Mouse (Mus musculus): Measurements from ENCODE around the gene Scgb3a1. TPM values are rescaled to one million over a fixed set of nuclear protein-coding genes. Genes with fewer than 3 reads are reported as not detected.
A peak's percentile ranks its signal among the peaks of the same experiment; 100 is the strongest.

Gene Scgb3a1
- polyA plus RNA-seq, 1 experiment from 2014 or later: not detected

GRCm38 (mm10) chr11:49634101-49634500 lies 29.3 kb upstream of the Scgb3a1 start:
- DNase-seq (ENCODE audit: low spot score): no peak

DNA sequence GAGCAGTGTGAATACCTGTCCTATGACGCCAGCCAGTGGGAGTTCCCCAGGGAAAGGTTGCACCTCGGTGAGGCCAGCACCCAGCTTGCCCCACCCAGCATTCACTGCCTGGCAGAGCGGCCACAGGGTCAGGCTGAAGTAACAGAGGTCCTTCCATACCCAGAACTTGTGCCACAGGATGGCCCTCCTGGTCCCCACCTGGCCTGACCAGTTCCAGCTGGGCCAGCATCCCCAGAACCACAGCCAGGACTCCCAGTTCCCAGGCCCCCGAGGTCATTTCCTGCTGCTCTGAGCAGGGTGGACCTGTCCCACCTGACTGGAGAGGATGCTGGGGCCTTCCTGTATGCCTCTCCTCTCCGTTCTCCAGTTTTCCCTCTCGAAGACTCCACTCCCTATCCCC lies 27.7 kb upstream of the Scgb3a1 start:
- H3K27ac ChIP-seq (ENCODE audit: low read depth, low read length): no peak overlapping the region
- no peak for ATAC-seq (replicated peaks; ENCODE audit: low FRiP score)
- WGBS: 62% methylated on average over 6 of the region's 6 CpGs
- H3K4me3 ChIP-seq (ENCODE audit: low read depth, low read length): no peak overlapping the region
- no peak overlapping the region for H3K9ac ChIP-seq (ENCODE audit: low read depth, low read length)
- no peaks in the 10 kb centered on the region for H3K36me3 ChIP-seq (ENCODE audit: control insufficient read depth, insufficient read depth, low read length)
- DNase-seq (ENCODE audit: low spot score): no peak
- peaks cover 38% of the 10 kb centered on the region for H3K27me3 ChIP-seq (replicated peaks; ENCODE audit: control insufficient read depth, insufficient read depth, low read length)
- H3K4me1 ChIP-seq (replicated peaks; ENCODE audit: control insufficient read depth, insufficient read depth, low read length): peaks cover 5% of the 10 kb centered on the region; the same call in 1 of the 2 replicates
- no peak overlapping the region for H3K4me2 ChIP-seq
- H3K9me3 ChIP-seq (ENCODE audit: control insufficient read depth, low read length): no peaks in the 10 kb centered on the region

More at GRCm38 (mm10) chr11:49634101-49634500, 29.3 kb upstream of the Scgb3a1 start:
- H3K4me3 ChIP-seq (ENCODE audit: low read depth, low read length): no peak overlapping the region
- H3K9ac ChIP-seq (ENCODE audit: low read depth, low read length): no peak overlapping the region
- H3K36me3 ChIP-seq (ENCODE audit: control insufficient read depth, insufficient read depth, low read length): no peaks in the 10 kb centered on the region
- no peak for ATAC-seq (replicated peaks; ENCODE audit: low FRiP score)
- no peaks in the 10 kb centered on the region for H3K9me3 ChIP-seq (ENCODE audit: control insufficient read depth, low read length)
- H3K27ac ChIP-seq (ENCODE audit: low read depth, low read length): no peak overlapping the region
- 49% methylated on average over 22 of the region's 22 CpGs for WGBS
- peaks cover 5% of the 10 kb centered on the region; the same call in 1 of the 2 replicates for H3K4me1 ChIP-seq (replicated peaks; ENCODE audit: control insufficient read depth, insufficient read depth, low read length)
- H3K4me2 ChIP-seq: peak overlapping the region; percentile 33
- peaks cover 38% of the 10 kb centered on the region for H3K27me3 ChIP-seq (replicated peaks; ENCODE audit: control insufficient read depth, insufficient read depth, low read length)

- Histone ChIP-seq H3K36me3 (ENCODE audit: control insufficient read depth, insufficient read depth, low read length) (no peaks in the 10 kb centered on the region), H3K9me3 (ENCODE audit: control insufficient read depth, low read length) (no peaks in the 10 kb centered on the region), H3K4me1 (replicated peaks; ENCODE audit: control insufficient read depth, insufficient read depth, low read length) (peaks cover 5% of the 10 kb centered on the region; the same call in 1 of the 2 replicates), H3K4me3 (ENCODE audit: low read depth, low read length) (no peak overlapping the region), H3K27ac (ENCODE audit: low read depth, low read length) (no peak overlapping the region), H3K4me2 (0 out of 2 replicates have a peak overlapping the region, but pooled peaks have one; percentile 4), H3K27me3 (replicated peaks; ENCODE audit: control insufficient read depth, insufficient read depth, low read length) (peaks cover 38% of the 10 kb centered on the region), H3K9ac (ENCODE audit: low read depth, low read length) (no peak overlapping the region)
- 20% methylated on average over 11 of the region's 11 CpGs for WGBS
- ATAC-seq (replicated peaks; ENCODE audit: low FRiP score): peak; percentile 19; the same call in 1 of the 2 replicates
- no peak for DNase-seq (ENCODE audit: low spot score)
Observed at GRCm38 (mm10) chr11:49636449-49636848, 27.0 kb upstream of the Scgb3a1 start.

- peaks cover 6% of the 10 kb centered on the region for H3K4me1 ChIP-seq (replicated peaks; ENCODE audit: control insufficient read depth, insufficient read depth, low read length)
- H3K4me2 ChIP-seq: no peak overlapping the region
- H3K27ac ChIP-seq (ENCODE audit: low read depth, low read length): no peak overlapping the region
- H3K36me3 ChIP-seq (ENCODE audit: control insufficient read depth, insufficient read depth, low read length): no peaks in the 10 kb centered on the region
- ATAC-seq (replicated peaks; ENCODE audit: low FRiP score) (0 out of 2 replicates have a peak, but pooled peaks have one; percentile 12), DNase-seq (ENCODE audit: low spot score) (no peak)
- H3K4me3 ChIP-seq (ENCODE audit: low read depth, low read length): no peak overlapping the region
- no peak overlapping the region for H3K9ac ChIP-seq (ENCODE audit: low read depth, low read length)
- H3K27me3 ChIP-seq (replicated peaks; ENCODE audit: control insufficient read depth, insufficient read depth, low read length): no peaks in the 10 kb centered on the region
- no peaks in the 10 kb centered on the region for H3K9me3 ChIP-seq (ENCODE audit: control insufficient read depth, low read length)
- WGBS: 50% methylated on average over 7 of the region's 8 CpGs
Observed at GRCm38 (mm10) chr11:49645677-49646076, 17.7 kb upstream of the Scgb3a1 start.

DNA sequence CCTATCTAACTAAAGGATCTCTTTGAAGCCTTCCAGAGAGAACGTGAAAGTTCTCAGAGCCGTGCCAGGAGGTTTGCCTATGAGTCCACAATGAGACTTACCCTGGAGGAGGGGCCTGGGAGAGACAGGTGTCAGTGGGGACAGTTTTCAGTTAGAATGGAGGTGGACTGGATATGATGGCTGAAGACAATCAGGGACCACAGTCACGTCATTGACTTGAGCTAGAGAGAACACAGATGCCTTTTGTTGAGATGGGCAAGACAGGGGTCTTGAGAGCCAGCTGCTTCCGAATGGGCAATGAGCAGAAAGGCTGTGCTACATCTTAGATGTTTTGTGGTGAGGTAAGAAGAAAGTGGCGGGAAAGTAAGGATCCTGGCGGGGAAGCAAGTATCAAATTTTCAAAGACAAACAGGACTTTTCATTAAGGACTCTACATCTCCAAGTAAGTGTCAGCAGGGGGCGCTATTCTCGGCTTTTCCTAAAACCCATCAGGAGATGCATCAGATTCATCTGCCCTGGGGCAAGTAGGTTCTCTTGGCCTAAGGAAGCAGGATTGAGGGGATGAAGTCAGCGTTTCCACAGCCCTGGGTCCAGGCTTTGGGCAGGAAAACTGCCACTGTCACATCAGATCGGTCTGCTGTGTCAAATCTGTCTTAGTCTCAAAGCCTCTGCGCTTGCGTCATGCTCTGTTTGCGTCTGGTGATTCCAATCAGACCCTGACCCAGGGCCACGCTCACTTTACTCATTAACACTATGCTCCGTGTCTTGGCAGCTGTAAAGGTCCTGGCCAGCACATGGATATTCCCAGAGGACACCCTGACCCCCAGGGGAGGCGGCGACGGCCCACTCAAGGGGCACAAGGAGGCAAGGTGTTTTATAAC lies 13.1 kb upstream of the Scgb3a1 start:
- peak overlapping the region; percentile 86 for H3K27ac ChIP-seq (ENCODE audit: low read depth, low read length)
- H3K4me3 ChIP-seq (ENCODE audit: low read depth, low read length): no peak overlapping the region
- H3K36me3 ChIP-seq (ENCODE audit: control insufficient read depth, insufficient read depth, low read length): no peaks in the 10 kb centered on the region
- peak overlapping the region; percentile 49 for H3K4me2 ChIP-seq
- 57% methylated on average over 18 of the region's 18 CpGs for WGBS
- no peaks in the 10 kb centered on the region for H3K27me3 ChIP-seq (replicated peaks; ENCODE audit: control insufficient read depth, insufficient read depth, low read length)
- DNase-seq (ENCODE audit: low spot score) (no peak), ATAC-seq (replicated peaks; ENCODE audit: low FRiP score) (no peak)
- no peaks in the 10 kb centered on the region for H3K9me3 ChIP-seq (ENCODE audit: control insufficient read depth, low read length)
- peak overlapping the region; percentile 53 for H3K9ac ChIP-seq (ENCODE audit: low read depth, low read length)
- peaks cover 30% of the 10 kb centered on the region for H3K4me1 ChIP-seq (replicated peaks; ENCODE audit: control insufficient read depth, insufficient read depth, low read length)

- Histone ChIP-seq H3K36me3 (ENCODE audit: control insufficient read depth, insufficient read depth, low read length) (no peaks in the 10 kb centered on the region), H3K27ac (ENCODE audit: low read depth, low read length) (peak overlapping the region; percentile 86), H3K9ac (ENCODE audit: low read depth, low read length) (peak overlapping the region; percentile 53), H3K4me3 (ENCODE audit: low read depth, low read length) (no peak overlapping the region), H3K4me1 (replicated peaks; ENCODE audit: control insufficient read depth, insufficient read depth, low read length) (peaks cover 30% of the 10 kb centered on the region), H3K4me2 (peak overlapping the region; percentile 49), H3K9me3 (ENCODE audit: control insufficient read depth, low read length) (no peaks in the 10 kb centered on the region), H3K27me3 (replicated peaks; ENCODE audit: control insufficient read depth, insufficient read depth, low read length) (no peaks in the 10 kb centered on the region)
- ATAC-seq (replicated peaks; ENCODE audit: low FRiP score): peak; percentile 88
- 53% methylated on average over 16 of the region's 16 CpGs for WGBS
- no peak for DNase-seq (ENCODE audit: low spot score)
Observed at GRCm38 (mm10) chr11:49650994-49651761, 12.2 kb upstream of the Scgb3a1 start.

- H3K9ac ChIP-seq (ENCODE audit: low read depth, low read length): peak overlapping the region; percentile 46; the same call in 1 of the 2 replicates
- H3K4me2 ChIP-seq: peak overlapping the region; percentile 49
- DNase-seq (ENCODE audit: low spot score): no peak
- H3K27me3 ChIP-seq (replicated peaks; ENCODE audit: control insufficient read depth, insufficient read depth, low read length): no peaks in the 10 kb centered on the region
- peak; percentile 58 for ATAC-seq (replicated peaks; ENCODE audit: low FRiP score)
- 66% methylated on average over 10 of the region's 10 CpGs for WGBS
- peaks cover 30% of the 10 kb centered on the region for H3K4me1 ChIP-seq (replicated peaks; ENCODE audit: control insufficient read depth, insufficient read depth, low read length)
- H3K9me3 ChIP-seq (ENCODE audit: control insufficient read depth, low read length): no peaks in the 10 kb centered on the region
- no peak overlapping the region for H3K4me3 ChIP-seq (ENCODE audit: low read depth, low read length)
- H3K36me3 ChIP-seq (ENCODE audit: control insufficient read depth, insufficient read depth, low read length): no peaks in the 10 kb centered on the region
- peak overlapping the region; percentile 86 for H3K27ac ChIP-seq (ENCODE audit: low read depth, low read length)
Observed at GRCm38 (mm10) chr11:49651762-49652322, 11.6 kb upstream of the Scgb3a1 start.

GRCm38 (mm10) chr11:49652401-49653078 lies 10.9 kb upstream of the Scgb3a1 start:
- peak overlapping the region; percentile 86 for H3K27ac ChIP-seq (ENCODE audit: low read depth, low read length)
- WGBS: 23% methylated on average over 19 of the region's 19 CpGs
- 0 out of 2 replicates have a peak overlapping the region, but pooled peaks have one; percentile 46 for H3K9ac ChIP-seq (ENCODE audit: low read depth, low read length)

More at GRCm38 (mm10) chr11:49652401-49653078, 10.9 kb upstream of the Scgb3a1 start:
- H3K4me1 ChIP-seq (replicated peaks; ENCODE audit: control insufficient read depth, insufficient read depth, low read length): peaks cover 30% of the 10 kb centered on the region
- H3K4me3 ChIP-seq (ENCODE audit: low read depth, low read length): 0 out of 2 replicates have a peak overlapping the region, but pooled peaks have one; percentile 5
- H3K36me3 ChIP-seq (ENCODE audit: control insufficient read depth, insufficient read depth, low read length): no peaks in the 10 kb centered on the region
- H3K4me2 ChIP-seq: peak overlapping the region; percentile 61
- no peaks in the 10 kb centered on the region for H3K9me3 ChIP-seq (ENCODE audit: control insufficient read depth, low read length)
- ATAC-seq (replicated peaks; ENCODE audit: low FRiP score) (peak; percentile 59), DNase-seq (ENCODE audit: low spot score) (peak; percentile 88)
- no peaks in the 10 kb centered on the region for H3K27me3 ChIP-seq (replicated peaks; ENCODE audit: control insufficient read depth, insufficient read depth, low read length)
